Mouse (Mus musculus): Measurements from ENCODE around the gene Dcdc2b. TPM values are rescaled to one million over a fixed set of nuclear protein-coding genes. Genes with fewer than 3 reads are reported as not detected.

Gene Dcdc2b
- polyA plus RNA-seq, 1 experiment: 0.46 TPM

GRCm38 (mm10) chr4:129622120-129622802 is 8.2 kb upstream of the Dcdc2b start:
- H3K27me3 ChIP-seq (replicated peaks): no peaks in the 10 kb centered on the region
- H3K9me3 ChIP-seq: no peaks in the 10 kb centered on the region
- peaks cover 44% of the 10 kb centered on the region for H3K36me3 ChIP-seq (replicated peaks; ENCODE audit: low read length)
- TF ChIP-seq GATA1 (IDR thresholded peaks at IDR 0.05; ENCODE audit: borderline replicate concordance, low read length) (no peak), FLI1 (IDR thresholded peaks at IDR 0.05; ENCODE audit: low read length) (no peak)
- H3K4me1 ChIP-seq: peaks cover 78% of the 10 kb centered on the region
- H3K4me3 ChIP-seq (replicated peaks): peak overlapping the region; percentile 93

- peaks cover 44% of the 10 kb centered on the region for H3K36me3 ChIP-seq (replicated peaks; ENCODE audit: low read length)
- H3K27me3 ChIP-seq (replicated peaks): no peaks in the 10 kb centered on the region
- no peak overlapping the region for H3K4me3 ChIP-seq (replicated peaks)
- TF ChIP-seq GATA1 (IDR thresholded peaks at IDR 0.05; ENCODE audit: borderline replicate concordance, low read length) (no peak), FLI1 (IDR thresholded peaks at IDR 0.05; ENCODE audit: low read length) (no peak)
- H3K9me3 ChIP-seq: no peaks in the 10 kb centered on the region
- H3K4me1 ChIP-seq: peaks cover 78% of the 10 kb centered on the region
Observed at GRCm38 (mm10) chr4:129621283-129621841, 7.3 kb upstream of the Dcdc2b start.

- Histone ChIP-seq H3K4me1 (peaks cover 72% of the 10 kb centered on the region), H3K4me3 (replicated peaks) (peak overlapping the region; percentile 20)
Observed at GRCm38 (mm10) chr4:129620419-129621282, 6.6 kb upstream of the Dcdc2b start.

GRCm38 (mm10) chr4:129618786-129619691 is 5.0 kb upstream of the Dcdc2b start, which contains the start of gene Iqcc:
TSS of gene Iqcc (minus strand) at chr4:129619099.
- Histone ChIP-seq H3K27me3 (replicated peaks) (no peaks in the 10 kb centered on the region), H3K9me3 (no peaks in the 10 kb centered on the region), H3K36me3 (replicated peaks; ENCODE audit: low read length) (peaks cover 52% of the 10 kb centered on the region), H3K4me3 (replicated peaks) (peak within 1 kb of the TSS; percentile 99), H3K4me1 (peaks cover 58% of the 10 kb centered on the region)
- TF ChIP-seq FLI1 (IDR thresholded peaks at IDR 0.05; ENCODE audit: low read length) (no peak), GATA1 (IDR thresholded peaks at IDR 0.05; ENCODE audit: borderline replicate concordance, low read length) (no peak)

More at GRCm38 (mm10) chr4:129620419-129621282, 6.6 kb upstream of the Dcdc2b start:
- no peak for TF ChIP-seq FLI1 (IDR thresholded peaks at IDR 0.05; ENCODE audit: low read length)
- no peak for TF ChIP-seq GATA1 (IDR thresholded peaks at IDR 0.05; ENCODE audit: borderline replicate concordance, low read length)
- Histone ChIP-seq H3K27me3 (replicated peaks) (no peaks in the 10 kb centered on the region), H3K36me3 (replicated peaks; ENCODE audit: low read length) (peaks cover 44% of the 10 kb centered on the region), H3K9me3 (no peaks in the 10 kb centered on the region)

GRCm38 (mm10) chr4:129618031-129618430 is 4.0 kb upstream of the Dcdc2b start:
- Histone ChIP-seq H3K9me3 (no peaks in the 10 kb centered on the region), H3K27me3 (replicated peaks) (no peaks in the 10 kb centered on the region), H3K4me1 (peaks cover 54% of the 10 kb centered on the region), H3K4me3 (replicated peaks) (peak overlapping the region; percentile 99), H3K36me3 (replicated peaks; ENCODE audit: low read length) (peaks cover 61% of the 10 kb centered on the region)
- TF ChIP-seq GATA1 (IDR thresholded peaks at IDR 0.05; ENCODE audit: borderline replicate concordance, low read length): no peak
- no peak for TF ChIP-seq FLI1 (IDR thresholded peaks at IDR 0.05; ENCODE audit: low read length)

- peaks cover 68% of the 10 kb centered on the region for H3K36me3 ChIP-seq (replicated peaks; ENCODE audit: low read length)
- no peaks in the 10 kb centered on the region for H3K27me3 ChIP-seq (replicated peaks)
- no peaks in the 10 kb centered on the region for H3K9me3 ChIP-seq
- H3K4me1 ChIP-seq: peaks cover 46% of the 10 kb centered on the region
- no peak for TF ChIP-seq FLI1 (IDR thresholded peaks at IDR 0.05; ENCODE audit: low read length)
- TF ChIP-seq GATA1 (IDR thresholded peaks at IDR 0.05; ENCODE audit: borderline replicate concordance, low read length): no peak
- H3K4me3 ChIP-seq (replicated peaks): peak overlapping the region; percentile 5
Observed at GRCm38 (mm10) chr4:129617121-129617641, 3.1 kb upstream of the Dcdc2b start.

- Histone ChIP-seq H3K4me3 (replicated peaks) (no peak overlapping the region), H3K27me3 (replicated peaks) (no peaks in the 10 kb centered on the region), H3K9me3 (no peaks in the 10 kb centered on the region), H3K36me3 (replicated peaks; ENCODE audit: low read length) (peaks cover 69% of the 10 kb centered on the region), H3K4me1 (peaks cover 40% of the 10 kb centered on the region)
- no peak for TF ChIP-seq GATA1 (IDR thresholded peaks at IDR 0.05; ENCODE audit: borderline replicate concordance, low read length)
Observed at GRCm38 (mm10) chr4:129616631-129617030, 2.6 kb upstream of the Dcdc2b start.

- Histone ChIP-seq H3K4me3 (replicated peaks) (no peak overlapping the region), H3K4me1 (peaks cover 35% of the 10 kb centered on the region), H3K36me3 (replicated peaks; ENCODE audit: low read length) (peaks cover 69% of the 10 kb centered on the region), H3K27me3 (replicated peaks) (no peaks in the 10 kb centered on the region), H3K9me3 (no peaks in the 10 kb centered on the region)
- TF ChIP-seq GATA1 (IDR thresholded peaks at IDR 0.05; ENCODE audit: borderline replicate concordance, low read length) (no peak), FLI1 (IDR thresholded peaks at IDR 0.05; ENCODE audit: low read length) (no peak)
Observed at GRCm38 (mm10) chr4:129615801-129616290, 1.8 kb upstream of the Dcdc2b start.

GRCm38 (mm10) chr4:129610472-129610871 is 3.6 kb downstream of the Dcdc2b start:
- Histone ChIP-seq H3K9me3 (no peaks in the 10 kb centered on the region), H3K4me3 (replicated peaks) (no peak overlapping the region), H3K36me3 (replicated peaks; ENCODE audit: low read length) (peaks cover 87% of the 10 kb centered on the region), H3K27me3 (replicated peaks) (no peaks in the 10 kb centered on the region), H3K4me1 (peaks cover 16% of the 10 kb centered on the region)
- TF ChIP-seq GATA1 (IDR thresholded peaks at IDR 0.05; ENCODE audit: borderline replicate concordance, low read length) (no peak), FLI1 (IDR thresholded peaks at IDR 0.05; ENCODE audit: low read length) (no peak)
